Mouse (Mus musculus) cerebellum, adult 9-10 months (tissue): ENCODE measurements at regions not wholly inside any gene's neighbourhood (a gene's known extent, or its start where the extent isn't known, plus 50 kb on each side); places are given as distances from the start of the nearest gene placed in this dataset.

ENCODE experiments used
- DNase-seq: peaks from one replicate; pipeline ENCODE4 v3.0.0; 2022

GRCm38 (mm10) chr9:63087195-63087594 lies 61.6 kb downstream of the Skor1 start:
- DNase-seq, result no peak

- no peak for DNase-seq
Observed at GRCm38 (mm10) chr9:63086671-63087070, 62.1 kb downstream of the Skor1 start.

- DNase-seq, result no peak
Observed at GRCm38 (mm10) chr9:63082830-63083229, 65.9 kb downstream of the Skor1 start.

GRCm38 (mm10) chr9:63082311-63082710 lies 66.5 kb downstream of the Skor1 start:
- no peak for DNase-seq

GRCm38 (mm10) chr9:63080406-63080805 lies 68.4 kb downstream of the Skor1 start:
- DNase-seq, result no peak

GRCm38 (mm10) chr9:63075252-63075651 lies 73.5 kb downstream of the Skor1 start:
- DNase-seq, result no peak

- DNase-seq, result no peak
Observed at GRCm38 (mm10) chr9:63074803-63075202, 74.0 kb downstream of the Skor1 start.

GRCm38 (mm10) chr9:63074023-63074750 lies 74.6 kb downstream of the Skor1 start:
- DNase-seq, result no peak

GRCm38 (mm10) chr9:63071032-63071431 lies 77.7 kb downstream of the Skor1 start:
- DNase-seq, result no peak

GRCm38 (mm10) chr9:63069919-63070318 lies 78.8 kb downstream of the Skor1 start:
- DNase-seq, result no peak

GRCm38 (mm10) chr9:63067054-63067406 lies 79.3 kb upstream of the Pias1 start:
- DNase-seq, result no peak

GRCm38 (mm10) chr9:63066384-63067053 lies 78.8 kb upstream of the Pias1 start:
- no peak for DNase-seq

- no peak for DNase-seq
Observed at GRCm38 (mm10) chr9:63063525-63063924, 75.8 kb upstream of the Pias1 start.

GRCm38 (mm10) chr9:63060740-63061139 lies 73.0 kb upstream of the Pias1 start:
- no peak for DNase-seq

- DNase-seq, result peak; percentile 4
Observed at GRCm38 (mm10) chr9:63059234-63059842, 71.6 kb upstream of the Pias1 start.

GRCm38 (mm10) chr9:63058506-63059233 lies 70.9 kb upstream of the Pias1 start:
- no peak for DNase-seq

- no peak for DNase-seq
Observed at GRCm38 (mm10) chr9:63056695-63057349, 69.1 kb upstream of the Pias1 start.

- no peak for DNase-seq
Observed at GRCm38 (mm10) chr9:63052181-63052580, 64.5 kb upstream of the Pias1 start.

GRCm38 (mm10) chr9:63051631-63052030 lies 63.9 kb upstream of the Pias1 start:
- DNase-seq, result no peak

GRCm38 (mm10) chr9:63049290-63049689 lies 61.6 kb upstream of the Pias1 start:
- no peak for DNase-seq

- no peak for DNase-seq
Observed at GRCm38 (mm10) chr9:63046981-63047380, 59.3 kb upstream of the Pias1 start.

GRCm38 (mm10) chr9:63045531-63045930 lies 57.8 kb upstream of the Pias1 start:
- DNase-seq, result no peak

GRCm38 (mm10) chr9:63043304-63043703 lies 55.6 kb upstream of the Pias1 start:
- no peak for DNase-seq
